Mouse (Mus musculus) hindbrain, embryonic 14.5 days (tissue): ENCODE measurements around the gene Ppp1r18. TPM values are rescaled to one million over a fixed set of nuclear protein-coding genes. Genes with fewer than 3 reads are reported as not detected.

ENCODE experiments used
- ATAC-seq: fragments of 200-750 bp; cut with Nextera tagmentation; 2 replicates; pipeline ENCODE4 v1.8.0; 2017; ENCODE audit warnings: moderate number of reproducible peaks, mild to moderate bottlenecking, moderate TSS enrichment, moderate library complexity; ENCODE audit not compliant: low FRiP score
- DNase-seq: peaks from one replicate; pipeline ENCODE4 v3.0.0-alpha.2; 2015; ENCODE audit warnings: low spot score
- H3K27ac ChIP-seq: fragments of 300-500 bp; sonication (generic); 2 replicates; pipeline ENCODE4 v1.5.1; 2014; ENCODE audit warnings: mild to moderate bottlenecking, moderate library complexity
- H3K27me3 ChIP-seq: fragments of 300-500 bp; sonication (generic); 2 replicates; pipeline ENCODE4 v1.6.1; 2014; ENCODE audit warnings: mild to moderate bottlenecking, low read length, mixed read lengths; ENCODE audit not compliant: control insufficient read depth, insufficient read depth
- H3K36me3 ChIP-seq: fragments of 300-500 bp; sonication (generic); replicated peaks from 2 replicates; pipeline ENCODE4 v1.6.1; 2014; ENCODE audit not compliant: control insufficient read depth, insufficient read depth
- H3K4me1 ChIP-seq: fragments of 300-500 bp; sonication (generic); replicated peaks from 2 replicates; pipeline ENCODE4 v1.6.1; 2014; ENCODE audit warnings: antibody characterized with exemption, low read length, mixed read lengths; ENCODE audit not compliant: control insufficient read depth, insufficient read depth
- H3K4me2 ChIP-seq: fragments of 300-500 bp; sonication (generic); replicated peaks from 2 replicates; pipeline ENCODE4 v1.6.1; 2014; ENCODE audit warnings: mild to moderate bottlenecking, moderate library complexity
- H3K4me3 ChIP-seq: fragments of 300-500 bp; sonication (generic); replicated peaks from 2 replicates; pipeline ENCODE4 v1.5.1; 2014; ENCODE audit warnings: mild to moderate bottlenecking, low read length
- H3K9ac ChIP-seq: fragments of 300-500 bp; sonication (generic); 2 replicates; pipeline ENCODE4 v1.6.1; 2014
- H3K9me3 ChIP-seq: fragments of 300-500 bp; sonication (generic); 2 replicates; pipeline ENCODE4 v1.6.1; 2016; ENCODE audit warnings: low read length; ENCODE audit not compliant: control insufficient read depth
- WGBS: fragments of 180-500 bp; shearing (Covaris S2); extraction: QIAGEN DNeasy Blood & Tissue Kit; methylation state at CpG from one replicate; pipeline ENCODE4 v1.1.7; 2014; 5-methylcytosine and 5-hydroxymethylcytosine counted together
- polyA plus RNA-seq: library from polyadenylated mRNA; unstranded; fragments of >200 nt; fragmentation: Nextera tagmentation; extraction: Ambion mirVana; gene quantifications from 2 replicates; pipeline ENCODE4 v1.2.1, GENCODE M21; 2014

Gene Ppp1r18
- polyA plus RNA-seq, 1 experiment from 2014 or later: 18.8 TPM

DNA sequence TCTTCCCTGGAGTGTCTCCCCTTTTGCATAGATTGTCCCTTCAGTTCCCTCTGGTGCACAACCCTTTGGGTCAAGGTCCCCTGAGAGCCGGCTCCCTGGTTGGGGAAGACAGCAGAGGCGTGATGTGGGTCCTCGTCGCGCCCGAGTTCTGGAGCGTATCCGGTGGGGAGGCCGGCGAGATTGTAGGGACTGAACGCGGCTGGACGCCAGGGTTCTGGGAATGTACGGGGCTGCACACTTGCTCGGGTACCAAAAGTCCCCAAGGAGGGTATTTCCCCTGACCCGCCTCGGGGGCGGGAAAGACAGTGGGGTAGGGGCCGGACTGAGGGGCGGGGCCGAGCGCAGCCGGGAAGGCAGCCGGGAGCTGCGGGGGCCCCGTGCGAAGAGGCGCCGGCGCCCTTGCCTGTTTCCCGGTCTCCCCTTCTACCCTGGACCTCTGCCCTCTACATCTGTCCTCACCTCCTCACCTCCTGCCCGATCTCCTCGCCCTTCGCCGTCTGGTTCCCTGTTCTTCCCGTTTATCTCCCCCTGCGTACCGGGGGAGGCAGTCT, 963 bp downstream of the Ppp1r18 start:
- peak; percentile 28; the same call in 1 of the 2 replicates for ATAC-seq
- Histone ChIP-seq H3K36me3 (peaks cover 7% of the 10 kb centered on the region; the same call in 1 of the 2 replicates), H3K4me3 (peak overlapping the region; percentile 75), H3K9ac (peak overlapping the region; percentile 95), H3K9me3 (no peaks in the 10 kb centered on the region), H3K27ac (peak overlapping the region; percentile 98), H3K4me2 (peak overlapping the region; percentile 99), H3K4me1 (peaks cover 57% of the 10 kb centered on the region), H3K27me3 (no peaks in the 10 kb centered on the region)
- peak; percentile 46 for DNase-seq
- WGBS: 0% methylated on average over 33 of the region's 38 CpGs

DNA sequence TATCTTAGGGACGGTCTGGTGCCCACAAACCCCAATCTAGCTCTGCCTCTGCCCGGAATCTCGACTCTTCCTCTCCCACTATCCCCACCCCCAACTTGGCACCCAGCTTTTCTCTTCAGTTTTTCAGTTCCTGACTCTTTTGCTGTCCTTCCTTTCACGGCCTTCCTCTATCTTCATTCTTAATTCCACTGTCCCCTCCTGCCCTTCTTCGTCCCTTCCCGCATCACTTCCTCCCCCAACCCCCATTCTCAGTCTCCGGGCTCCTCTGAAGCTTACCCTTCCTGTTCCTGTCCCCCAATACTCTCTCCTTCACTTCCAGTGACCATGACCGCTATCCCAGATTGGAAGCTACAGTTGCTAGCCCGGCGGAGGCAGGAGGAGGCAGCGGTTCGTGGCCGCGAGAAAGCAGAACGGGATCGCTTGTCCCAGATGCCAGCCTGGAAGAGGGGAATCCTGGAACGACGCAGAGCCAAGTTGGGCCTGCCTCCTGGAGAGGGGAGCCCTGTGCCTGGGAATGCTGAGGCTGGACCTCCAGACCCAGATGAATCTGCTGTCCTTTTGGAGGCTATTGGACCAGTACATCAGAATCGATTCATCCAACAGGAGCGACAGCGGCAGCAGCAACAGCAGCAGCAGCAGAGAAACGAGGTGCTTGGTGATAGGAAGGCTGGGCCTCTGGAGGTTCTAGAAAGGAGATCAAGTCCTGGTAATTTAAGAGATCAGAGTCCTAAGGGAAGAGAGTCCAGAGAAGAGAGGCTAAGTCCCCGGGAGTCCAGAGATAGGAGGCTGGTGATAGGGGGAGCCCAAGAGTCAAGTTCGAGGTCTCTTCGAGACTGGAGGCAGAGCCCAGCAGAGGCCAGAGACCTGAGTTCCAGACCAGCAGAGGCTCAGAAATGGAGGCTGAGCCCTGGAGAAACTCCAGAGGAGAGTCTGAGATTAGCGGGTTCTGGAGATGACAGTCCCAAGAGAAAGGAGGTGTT, 1.8 kb downstream of the Ppp1r18 start:
- no peak for ATAC-seq
- peak overlapping the region; percentile 99 for H3K4me2 ChIP-seq
- peak; percentile 29 for DNase-seq
- peak overlapping the region; percentile 95 for H3K9ac ChIP-seq
- H3K4me1 ChIP-seq: peaks cover 55% of the 10 kb centered on the region
- peak overlapping the region; percentile 98 for H3K27ac ChIP-seq
- peak overlapping the region; percentile 75 for H3K4me3 ChIP-seq
- peaks cover 7% of the 10 kb centered on the region; the same call in 1 of the 2 replicates for H3K36me3 ChIP-seq
- no peaks in the 10 kb centered on the region for H3K9me3 ChIP-seq
- WGBS: 6% methylated on average over 26 of the region's 26 CpGs
- no peaks in the 10 kb centered on the region for H3K27me3 ChIP-seq

- Histone ChIP-seq H3K4me1 (peaks cover 65% of the 10 kb centered on the region), H3K4me3 (peak overlapping the region; percentile 75), H3K36me3 (peaks cover 15% of the 10 kb centered on the region), H3K9me3 (no peaks in the 10 kb centered on the region), H3K4me2 (peak overlapping the region; percentile 99), H3K27me3 (no peaks in the 10 kb centered on the region), H3K9ac (peak overlapping the region; percentile 95), H3K27ac (peak overlapping the region; percentile 98)
- ATAC-seq (no peak), DNase-seq (no peak)
- 36% methylated on average over 17 of the region's 17 CpGs for WGBS
These were observed 2.9 kb downstream of the Ppp1r18 start for GRCm38 (mm10) chr17:35868165-35868820.

- WGBS: 8% methylated on average over 7 of the region's 7 CpGs
- H3K27me3 ChIP-seq: no peaks in the 10 kb centered on the region
- DNase-seq (no peak), ATAC-seq (no peak)
- no peaks in the 10 kb centered on the region for H3K9me3 ChIP-seq
- peaks cover 69% of the 10 kb centered on the region for H3K4me1 ChIP-seq
- peak overlapping the region; percentile 99 for H3K4me2 ChIP-seq
- peak overlapping the region; percentile 98 for H3K27ac ChIP-seq
- H3K9ac ChIP-seq: peak overlapping the region; percentile 95
- H3K36me3 ChIP-seq: peaks cover 21% of the 10 kb centered on the region
- peak overlapping the region; percentile 75 for H3K4me3 ChIP-seq
These were observed 3.6 kb downstream of the Ppp1r18 start for GRCm38 (mm10) chr17:35868961-35869345.

DNA sequence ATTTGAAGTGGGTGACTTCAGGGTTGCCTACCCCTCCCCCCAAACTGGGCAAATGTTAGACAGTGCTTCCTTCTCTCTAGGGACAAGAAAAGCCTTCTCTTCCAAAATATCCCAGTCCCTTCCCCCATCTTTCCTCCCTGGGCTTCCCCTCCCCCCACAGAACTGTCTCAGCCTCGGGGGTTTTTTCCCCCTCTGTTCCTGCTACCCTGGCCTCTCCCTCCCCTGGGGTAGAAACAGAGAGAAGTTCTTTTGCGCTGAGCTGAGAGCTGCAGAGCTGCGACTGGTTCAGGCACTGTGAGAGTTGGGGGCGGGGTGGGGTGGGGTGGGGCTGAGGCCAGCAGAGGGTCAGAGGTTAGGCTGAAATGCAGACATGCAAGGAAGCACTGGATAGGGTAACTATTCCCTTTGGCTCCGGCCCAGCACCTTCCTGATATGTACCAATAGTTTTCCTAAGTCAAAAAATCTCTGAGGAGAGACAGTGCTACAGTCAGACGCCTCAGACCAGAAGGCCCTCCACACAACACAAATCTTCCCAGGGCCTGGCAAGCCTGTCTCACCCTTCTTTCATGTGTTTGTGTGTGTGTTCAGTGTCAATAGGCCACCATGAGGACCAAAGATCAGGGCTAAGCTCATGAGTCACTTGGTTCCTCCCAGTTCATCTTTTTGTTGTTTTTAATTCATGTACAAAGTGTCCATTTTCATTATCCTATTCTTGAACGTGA, 4.1 kb downstream of the Ppp1r18 start:
- no peak for ATAC-seq
- no peaks in the 10 kb centered on the region for H3K9me3 ChIP-seq
- H3K4me1 ChIP-seq: peaks cover 67% of the 10 kb centered on the region
- no peaks in the 10 kb centered on the region for H3K27me3 ChIP-seq
- peak; percentile 33 for DNase-seq
- WGBS: 2% methylated on average over 7 of the region's 7 CpGs
- peak overlapping the region; percentile 99 for H3K4me2 ChIP-seq
- peaks cover 26% of the 10 kb centered on the region for H3K36me3 ChIP-seq
- H3K4me3 ChIP-seq: peak overlapping the region; percentile 75
- peak overlapping the region; percentile 95 for H3K9ac ChIP-seq
- peak overlapping the region; percentile 98 for H3K27ac ChIP-seq

- DNase-seq (no peak), ATAC-seq (no peak)
- H3K9me3 ChIP-seq: no peaks in the 10 kb centered on the region
- peak overlapping the region; percentile 75 for H3K4me3 ChIP-seq
- peaks cover 59% of the 10 kb centered on the region for H3K4me1 ChIP-seq
- H3K27me3 ChIP-seq: no peaks in the 10 kb centered on the region
- peak overlapping the region; percentile 95 for H3K9ac ChIP-seq
- peak overlapping the region; percentile 98 for H3K27ac ChIP-seq
- H3K4me2 ChIP-seq: peak overlapping the region; percentile 99
- WGBS: 71% methylated on average over 9 of the region's 9 CpGs
- H3K36me3 ChIP-seq: peaks cover 35% of the 10 kb centered on the region
These were observed 4.9 kb downstream of the Ppp1r18 start for GRCm38 (mm10) chr17:35870151-35870883.

DNA sequence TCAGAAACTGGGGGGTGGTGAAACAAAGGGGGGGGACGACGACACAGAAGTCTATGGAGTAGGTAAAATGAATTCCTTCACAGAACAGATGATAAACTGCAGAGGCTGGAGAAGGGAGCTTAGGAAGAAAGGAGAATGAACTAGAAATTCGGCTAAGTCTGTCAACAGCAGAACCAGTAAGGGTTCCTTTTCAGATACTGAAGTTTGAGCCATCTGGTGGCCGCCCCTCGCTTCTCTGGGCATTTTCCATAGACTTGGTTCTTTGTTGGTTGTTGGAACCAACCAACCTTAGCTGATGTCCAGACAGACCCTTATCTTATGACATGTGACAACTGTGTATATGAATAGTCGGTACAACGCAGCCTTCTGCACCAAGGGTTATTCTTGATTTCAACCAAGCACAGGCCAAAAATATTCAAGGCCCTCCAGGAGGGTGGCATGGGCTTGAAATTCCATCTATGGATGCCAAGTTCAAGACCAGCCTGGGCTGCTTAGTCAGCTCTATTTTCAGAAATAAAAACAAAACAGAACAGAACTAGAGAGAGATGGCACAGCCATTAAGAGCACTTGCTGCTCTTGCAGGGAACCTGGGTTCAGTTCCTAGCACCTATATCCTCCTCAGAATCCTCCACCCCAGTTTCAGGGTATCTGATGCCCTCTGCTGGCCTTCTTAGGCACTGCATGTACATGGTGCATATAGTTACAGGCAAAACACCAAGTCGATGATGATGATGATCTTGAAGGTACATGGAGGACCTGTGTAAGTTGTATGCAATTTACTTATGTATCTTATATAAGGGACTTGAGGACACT, 5.7 kb downstream of the Ppp1r18 start:
- Histone ChIP-seq H3K4me2 (peak overlapping the region; percentile 99), H3K9ac (peak overlapping the region; percentile 95), H3K4me3 (peak overlapping the region; percentile 75), H3K36me3 (peaks cover 41% of the 10 kb centered on the region), H3K4me1 (peaks cover 58% of the 10 kb centered on the region), H3K27ac (peak overlapping the region; percentile 98; the same call in 1 of the 2 replicates), H3K27me3 (no peaks in the 10 kb centered on the region), H3K9me3 (no peaks in the 10 kb centered on the region)
- DNase-seq: no peak
- ATAC-seq: no peak
- 92% methylated on average over 8 of the region's 8 CpGs for WGBS
